Mouse (Mus musculus) fat pad, adult 2 months (tissue): ENCODE results near the gene Zfyve9.

Experiments
- DNase-seq: peaks from one replicate; pipeline ENCODE4 v3.0.0-alpha.2; 2011; ENCODE audit warnings: low read depth, low spot score; ENCODE audit errors: extremely low read depth

The Zfyve9 gene

GRCm38 (mm10) chr4:108619165-108619564 lies 161.4 kb downstream of the Zfyve9 start:
- DNase-seq, result no peak

- no peak for DNase-seq
Measured at GRCm38 (mm10) chr4:108618586-108618985, 162.0 kb downstream of the Zfyve9 start.

DNA sequence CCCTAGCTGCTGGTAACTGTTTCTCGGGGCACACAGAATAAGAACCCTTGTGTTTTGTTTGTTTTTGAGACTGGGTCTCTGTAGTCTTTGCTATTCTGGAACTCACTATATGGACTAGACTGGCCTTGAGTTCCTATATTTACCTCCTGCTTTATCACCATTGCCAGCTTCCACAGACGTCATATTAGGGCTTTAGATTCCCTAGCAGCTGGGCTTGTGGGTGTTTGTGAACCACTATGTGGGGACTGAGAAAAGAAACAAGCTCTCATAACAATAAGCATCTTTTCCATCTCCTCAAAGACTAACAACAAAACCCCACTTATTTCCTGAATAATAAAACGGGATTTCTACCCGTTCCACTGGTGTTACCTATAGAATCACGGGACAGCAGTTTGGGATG lies 169.7 kb downstream of the Zfyve9 start:
- DNase-seq, result no peak

- no peak for DNase-seq
Measured at GRCm38 (mm10) chr4:108608651-108609050, 171.9 kb downstream of the Zfyve9 start.

GRCm38 (mm10) chr4:108601870-108602269 lies 178.7 kb downstream of the Zfyve9 start:
- DNase-seq, result no peak

DNA sequence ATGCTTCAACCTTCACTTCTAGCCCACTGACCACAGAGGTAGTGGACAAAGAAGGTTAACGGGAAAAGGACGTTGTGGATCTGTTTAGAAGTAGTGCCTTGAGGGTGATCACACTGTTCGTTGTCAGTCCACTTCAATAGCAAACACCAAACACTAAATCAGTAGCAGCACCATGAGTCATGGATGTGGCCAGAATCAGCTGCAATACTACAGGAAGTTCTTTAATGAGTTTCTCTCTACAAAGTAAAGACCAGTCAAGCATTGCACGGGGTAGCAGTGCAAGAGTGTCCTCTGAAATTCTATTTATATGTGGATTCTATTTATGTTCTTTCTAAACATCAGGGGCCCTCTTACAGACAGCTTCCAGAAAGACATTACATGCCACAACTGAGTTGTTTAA lies 182.3 kb downstream of the Zfyve9 start:
- no peak for DNase-seq

DNA sequence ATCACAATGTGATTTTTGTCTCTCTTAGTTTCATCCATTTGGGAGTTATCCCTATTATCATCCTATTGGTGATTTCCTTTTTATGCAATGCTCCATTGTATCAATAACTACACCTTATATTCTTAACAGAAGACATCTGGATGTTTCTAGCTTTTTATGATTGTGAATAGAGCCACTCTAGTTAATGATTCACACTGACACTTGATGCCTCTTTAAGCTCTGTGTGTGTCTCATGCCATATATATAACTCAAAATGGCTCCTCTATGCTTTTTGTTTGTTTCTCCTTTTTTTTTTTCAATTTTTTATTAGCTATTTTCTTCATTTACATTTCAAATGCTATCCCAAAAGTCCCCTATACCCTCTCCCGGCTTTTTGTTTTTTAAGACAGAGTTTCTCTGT lies 184.8 kb downstream of the Zfyve9 start:
- no peak for DNase-seq

DNA sequence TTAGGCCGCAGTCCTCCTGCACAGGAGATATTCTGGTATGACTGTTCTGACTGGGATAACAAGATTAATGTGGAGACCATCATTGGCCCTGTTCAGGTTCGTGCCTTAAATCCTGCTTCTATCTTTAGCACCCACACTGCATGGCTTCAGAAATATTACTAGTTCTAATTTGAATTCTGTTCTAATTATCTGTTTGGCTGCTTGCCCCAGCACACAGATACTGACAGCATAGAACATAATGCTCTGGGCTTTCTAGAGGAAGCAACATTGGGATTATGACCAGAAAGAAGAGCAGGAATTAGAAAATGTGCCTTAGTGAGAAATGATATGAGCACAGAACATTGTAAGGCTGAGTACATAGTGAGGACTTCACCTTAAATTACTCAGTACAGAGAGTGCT lies 187.2 kb downstream of the Zfyve9 start:
- DNase-seq, result no peak
